ENCODE assay signal across 11 mouse cellular contexts in genomic region chr1:111242344-111242743, GRCm38 (mm10).
DNase-seq lines count a peak whose midpoint lies in the region; ATAC-seq and TF ChIP-seq lines count a peak whose summit lies in the region.
"Had no signal": no experiment of that assay in that cellular context is flagged by ENCODE, and none has a peak within 500 bp of the region (broad histone marks: within the 10 kb centered on the region; RNA-seq: fewer than 3 reads in every experiment).

No protein-coding gene starts in this region.

- no peaks in the 10 kb centered on the region for H3K36me3 ChIP-seq in liver, adult 2 months (ENCODE audit: control insufficient read depth, insufficient read depth, low read length)
- H3K36me3 ChIP-seq in liver, embryonic 12.5 days, result no peaks in the 10 kb centered on the region
- H3K36me3 ChIP-seq in forebrain, embryonic 16.5 days (ENCODE audit: control insufficient read depth, insufficient read depth), result no peaks in the 10 kb centered on the region
- H3K36me3 ChIP-seq in neural tube, embryonic 15.5 days, result no peaks in the 10 kb centered on the region
- H3K36me3 ChIP-seq: embryonic facial prominence, embryonic 13.5 days had no signal

- no peaks in the 10 kb centered on the region for H3K4me1 ChIP-seq in liver, adult 2 months (ENCODE audit: control insufficient read depth, insufficient read depth, low read length)
- H3K4me1 ChIP-seq in liver, embryonic 12.5 days, result no peaks in the 10 kb centered on the region
- no peaks in the 10 kb centered on the region for H3K4me1 ChIP-seq in forebrain, embryonic 16.5 days (replicated peaks; ENCODE audit: control insufficient read depth, insufficient read depth, low read length)
- no peaks in the 10 kb centered on the region for H3K4me1 ChIP-seq in neural tube, embryonic 15.5 days
- H3K4me1 ChIP-seq: embryonic facial prominence, embryonic 13.5 days had no signal

- no peak for TF ChIP-seq CTCF in liver, adult 2 months (IDR thresholded peaks at IDR 0.05; ENCODE audit: low read depth, low read length)

- H3K9ac ChIP-seq in liver, adult 2 months (ENCODE audit: low read depth, low read length), result no peak overlapping the region
- no peak overlapping the region for H3K9ac ChIP-seq in liver, embryonic 12.5 days
- H3K9ac ChIP-seq in forebrain, embryonic 16.5 days (replicated peaks; ENCODE audit: low read depth, low read length), result no peak overlapping the region
- no peak overlapping the region for H3K9ac ChIP-seq in neural tube, embryonic 15.5 days (replicated peaks)
- H3K9ac ChIP-seq: embryonic facial prominence, embryonic 13.5 days had no signal

- no peak overlapping the region for H3K4me3 ChIP-seq in liver, adult 2 months (ENCODE audit: insufficient read depth, low read depth, low read length)
- no peak overlapping the region for H3K4me3 ChIP-seq in liver, embryonic 12.5 days
- no peak overlapping the region for H3K4me3 ChIP-seq in forebrain, embryonic 16.5 days (replicated peaks; ENCODE audit: low read length)
- no peak overlapping the region for H3K4me3 ChIP-seq in neural tube, embryonic 15.5 days (replicated peaks)
- H3K4me3 ChIP-seq: embryonic facial prominence, embryonic 13.5 days had no signal

- H3K27me3 ChIP-seq in liver, adult 2 months (ENCODE audit: control insufficient read depth, insufficient read depth, low read length), result no peaks in the 10 kb centered on the region
- no peaks in the 10 kb centered on the region for H3K27me3 ChIP-seq in liver, embryonic 12.5 days (replicated peaks)
- H3K27me3 ChIP-seq in forebrain, embryonic 16.5 days (replicated peaks; ENCODE audit: control insufficient read depth, insufficient read depth, low read length), result no peaks in the 10 kb centered on the region
- no peaks in the 10 kb centered on the region for H3K27me3 ChIP-seq in neural tube, embryonic 15.5 days (replicated peaks)
- H3K27me3 ChIP-seq: embryonic facial prominence, embryonic 13.5 days had no signal

- peak; percentile 14 for DNase-seq in liver, adult 2 months (ENCODE audit: extremely low read depth, low read depth, low spot score)
- DNase-seq in R1 (ENCODE audit: low read depth, low spot score), result peak; percentile 32
- no peak for DNase-seq in kidney, postnatal 4 days
- DNase-seq in heart, postnatal 4 days, result no peak
- no peak for DNase-seq in urinary bladder, adult 2 months (ENCODE audit: low spot score)
- DNase-seq: heart, postnatal 36 days had no signal

- 66% methylated on average over 1 of the region's 1 CpGs for WGBS in liver, adult 2 months
- WGBS in liver, embryonic 12.5 days (ENCODE audit: insufficient replicate concordance), result 54% methylated on average over 1 of the region's 1 CpGs
- whole genome bisulfite sequencing in forebrain, embryonic 16.5 days, result 68% methylated on average over 1 of the region's 1 CpGs
- 40% methylated on average over 1 of the region's 1 CpGs for WGBS in neural tube, embryonic 15.5 days

- no peak overlapping the region for H3K27ac ChIP-seq in liver, adult 2 months (replicated peaks; ENCODE audit: insufficient read depth, low read depth, low read length)
- no peak overlapping the region for H3K27ac ChIP-seq in liver, embryonic 12.5 days
- no peak overlapping the region for H3K27ac ChIP-seq in forebrain, embryonic 16.5 days (ENCODE audit: low read length)
- no peak overlapping the region for H3K27ac ChIP-seq in neural tube, embryonic 15.5 days (replicated peaks)
- H3K27ac ChIP-seq: embryonic facial prominence, embryonic 13.5 days had no signal

- no peak for ATAC-seq in liver, embryonic 12.5 days
- peak; percentile 83 for ATAC-seq in forebrain, embryonic 16.5 days
- peak; percentile 77; the same call in 1 of the 2 replicates for ATAC-seq in neural tube, embryonic 15.5 days (ENCODE audit: low FRiP score)
- ATAC-seq: activated CD4-positive, CD25-positive, alpha-beta regulatory T cell, adult 4 months had no signal

- TF ChIP-seq POLR2A in liver, adult 2 months (IDR thresholded peaks at IDR 0.05; ENCODE audit: extremely low read depth, insufficient read depth, low read length), result no peak

- H3K4me2 ChIP-seq in liver, embryonic 12.5 days, result no peak overlapping the region
- no peak overlapping the region for H3K4me2 ChIP-seq in forebrain, embryonic 16.5 days (ENCODE audit: low read length)
- no peak overlapping the region for H3K4me2 ChIP-seq in neural tube, embryonic 15.5 days
- H3K4me2 ChIP-seq: embryonic facial prominence, embryonic 13.5 days had no signal

- no peaks in the 10 kb centered on the region for H3K9me3 ChIP-seq in liver, embryonic 12.5 days (replicated peaks)
- no peaks in the 10 kb centered on the region for H3K9me3 ChIP-seq in forebrain, embryonic 16.5 days (ENCODE audit: control insufficient read depth, low read length)
- no peaks in the 10 kb centered on the region for H3K9me3 ChIP-seq in neural tube, embryonic 15.5 days (replicated peaks)
- H3K9me3 ChIP-seq: embryonic facial prominence, embryonic 13.5 days had no signal

- H3K79me2 ChIP-seq in liver, adult 2 months (ENCODE audit: control insufficient read depth, insufficient read depth, low read length), result no peaks in the 10 kb centered on the region

Comparison
In these comparisons a context has a peak if more than half of its experiments do, and no peak if none do; other contexts are left out.
1. DNase-seq: peak in liver, adult 2 months (single experiment) and R1 (single experiment); none in kidney, postnatal 4 days (0 of 2), heart, postnatal 4 days (single experiment) and urinary bladder, adult 2 months (single experiment).